Mouse (Mus musculus): ENCODE measurements at regions not wholly inside any gene's neighbourhood (a gene's known extent, or its start where the extent isn't known, plus 50 kb on each side); places are given as distances from the start of the nearest gene placed in this dataset.

GRCm38 (mm10) chr9:79146004-79146403 lies 530.7 kb downstream of the Cd109 start:
- TF ChIP-seq CTCF (IDR thresholded peaks at IDR 0.05) (no peak), EP300 (IDR thresholded peaks at IDR 0.05) (no peak)
